Mouse (Mus musculus) gastrocnemius, adult 8-10 months (tissue): ENCODE measurements around the gene Alkbh2. TPM values are rescaled to one million over a fixed set of nuclear protein-coding genes. Genes with fewer than 3 reads are reported as not detected.

ENCODE experiments used
- DNase-seq, 2 experiments: peaks; one replicate each; pipeline ENCODE4 v3.0.0; 2022; ENCODE audit warnings: low spot score in 2 of 2
- total RNA-seq, 4 experiments: library from RNA; stranded (reverse); gene quantifications; 2 replicates each; pipeline ENCODE4 v1.2.4; 2022

Gene Alkbh2
- total RNA-seq, result 1 to 10 TPM in 1 of 4 experiments, under 1 TPM in 2, not detected in 1; 0.67 to 1.2 (median 0.94) TPM

DNA sequence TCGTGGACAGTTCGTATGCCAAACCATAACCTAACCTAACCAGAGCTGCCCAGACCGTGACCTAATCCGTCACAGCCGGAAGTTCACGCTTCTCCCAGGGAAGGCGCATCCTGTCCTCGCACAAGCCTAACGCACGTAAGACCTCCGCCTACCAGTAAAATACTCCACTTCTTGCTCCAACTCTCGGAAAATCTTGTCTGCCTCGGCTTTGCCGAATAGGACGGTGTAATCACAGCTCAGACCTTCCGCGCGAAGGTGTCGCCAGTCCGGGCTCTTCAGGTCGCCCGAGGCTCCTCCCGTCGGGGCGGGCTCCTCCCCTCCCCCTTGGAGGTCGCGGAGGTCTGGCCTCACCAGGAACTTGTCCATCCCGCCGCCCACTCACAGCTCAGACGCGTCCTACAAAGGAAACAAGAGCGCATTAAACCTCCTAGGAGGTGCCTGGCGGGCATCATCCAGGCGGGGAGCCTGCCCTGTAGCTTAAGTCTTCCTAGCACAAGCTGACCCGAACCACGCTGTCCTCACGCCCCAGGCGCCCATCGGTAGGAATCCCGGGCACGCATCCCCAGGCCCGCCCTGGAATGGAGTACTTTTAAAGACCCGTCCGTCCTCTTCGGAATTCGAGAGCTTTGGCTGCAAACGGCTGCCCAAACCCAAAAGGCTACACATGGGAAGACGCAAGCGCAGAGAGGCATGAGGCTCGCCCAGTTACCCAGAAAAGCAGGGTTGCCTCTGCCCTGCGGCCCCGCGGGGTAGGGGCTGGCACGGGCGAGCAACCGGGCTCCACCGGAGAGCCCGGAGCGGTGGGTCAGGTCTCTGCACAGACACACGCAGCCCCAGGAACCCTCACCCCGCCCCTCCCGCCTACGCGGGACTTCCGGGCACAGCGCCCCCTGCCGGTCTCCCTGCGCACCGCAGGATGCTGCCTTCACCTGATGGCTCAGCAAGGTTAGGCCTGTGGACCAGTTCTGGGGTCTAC, at the start of gene Alkbh2:
TSS of gene Alkbh2 (minus strand) at position 845 of the 976 bp plus-strand sequence.
- DNase-seq, result peak; percentile 57 to 67

DNA sequence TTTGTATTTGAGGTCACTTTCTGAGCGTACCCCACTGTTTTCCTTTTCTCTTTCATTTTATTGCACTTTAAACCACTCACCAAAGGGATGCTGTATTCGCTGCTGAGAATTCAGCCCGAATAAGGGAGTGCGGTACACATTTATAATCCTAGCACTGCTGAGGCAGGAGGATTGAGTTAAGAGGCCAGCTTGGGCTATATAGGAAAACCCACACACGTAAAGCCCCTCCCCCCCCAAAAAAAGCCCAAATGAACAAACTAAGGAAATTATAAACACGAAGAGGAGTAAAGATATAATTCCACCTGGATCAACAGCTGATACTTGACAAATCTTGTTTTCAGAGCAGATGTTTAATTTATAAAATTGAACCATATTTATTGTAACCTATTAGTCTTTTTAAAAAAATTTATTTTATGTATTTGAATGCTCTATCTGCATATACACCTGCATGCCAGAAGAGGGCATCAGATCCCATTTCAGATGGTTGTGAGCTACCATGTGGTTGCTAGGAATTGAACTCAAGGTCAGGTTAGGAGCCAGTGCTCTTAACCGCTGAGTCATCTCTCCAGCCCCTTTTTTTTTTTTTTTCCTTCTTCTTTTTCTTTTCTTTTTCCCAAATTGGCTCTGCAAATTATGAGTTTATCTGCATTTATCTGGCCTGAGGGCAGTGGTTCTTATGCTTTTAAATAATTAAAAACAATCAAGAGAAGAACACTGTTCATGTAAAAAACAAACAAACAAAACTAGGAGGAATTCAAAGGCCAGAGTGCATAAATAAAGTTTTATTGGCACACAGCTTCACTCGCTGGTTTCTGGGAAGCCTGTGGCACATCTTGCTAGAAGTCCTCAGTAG, 48.8 kb upstream of the Alkbh2 start:
- no peak for DNase-seq

DNA sequence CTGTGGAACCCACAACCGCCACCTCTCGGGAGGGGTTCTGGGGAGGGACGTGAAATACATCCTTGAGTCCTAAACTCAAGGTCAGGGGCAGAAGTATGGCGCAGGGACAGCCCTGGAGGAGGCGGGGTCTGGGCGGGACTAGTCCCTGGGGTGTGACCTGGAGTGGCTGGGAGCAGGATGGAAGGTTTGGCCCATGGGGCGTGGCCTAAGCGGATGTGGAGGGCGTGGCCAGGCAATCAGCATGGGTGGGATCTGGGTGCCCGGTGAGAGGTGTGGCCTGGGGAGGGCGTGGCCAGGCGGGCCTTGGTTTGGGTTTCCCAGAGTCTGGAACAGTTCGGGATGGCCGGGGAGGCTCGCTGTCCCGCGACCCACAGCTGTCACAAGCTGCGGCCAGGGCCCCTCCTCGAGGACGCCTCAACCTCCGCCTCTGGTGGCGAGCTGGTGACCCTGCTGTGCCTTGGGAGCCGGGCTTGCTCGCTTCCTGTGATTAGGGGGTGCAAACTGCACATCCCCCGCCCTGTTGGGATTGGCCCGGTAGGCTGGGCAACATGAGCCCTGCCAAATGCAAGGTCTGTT, 47.7 kb upstream of the Alkbh2 start:
- DNase-seq, result peak; percentile 94 to 95

DNA sequence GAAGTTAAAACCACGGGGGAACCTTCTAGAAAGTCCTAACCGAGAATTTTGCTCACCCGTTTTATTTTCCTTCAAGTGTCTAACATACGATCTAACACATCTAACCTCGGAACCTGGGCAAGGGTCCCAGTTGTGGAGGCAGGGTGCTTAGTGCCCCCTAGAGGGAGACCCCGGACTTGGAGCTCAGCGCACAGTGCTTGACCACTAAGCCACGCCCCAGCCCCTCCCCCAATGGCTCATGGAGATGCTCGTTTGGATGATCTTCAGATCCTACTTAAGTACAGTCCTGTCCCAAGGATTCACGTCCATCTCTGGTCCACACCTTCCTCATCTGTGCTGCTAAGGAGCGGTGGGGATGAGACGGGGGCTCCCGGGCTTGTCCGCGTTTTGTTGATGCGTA, 46.6 kb upstream of the Alkbh2 start:
- peak in 1 of 2 experiments; percentile 53 for DNase-seq

DNA sequence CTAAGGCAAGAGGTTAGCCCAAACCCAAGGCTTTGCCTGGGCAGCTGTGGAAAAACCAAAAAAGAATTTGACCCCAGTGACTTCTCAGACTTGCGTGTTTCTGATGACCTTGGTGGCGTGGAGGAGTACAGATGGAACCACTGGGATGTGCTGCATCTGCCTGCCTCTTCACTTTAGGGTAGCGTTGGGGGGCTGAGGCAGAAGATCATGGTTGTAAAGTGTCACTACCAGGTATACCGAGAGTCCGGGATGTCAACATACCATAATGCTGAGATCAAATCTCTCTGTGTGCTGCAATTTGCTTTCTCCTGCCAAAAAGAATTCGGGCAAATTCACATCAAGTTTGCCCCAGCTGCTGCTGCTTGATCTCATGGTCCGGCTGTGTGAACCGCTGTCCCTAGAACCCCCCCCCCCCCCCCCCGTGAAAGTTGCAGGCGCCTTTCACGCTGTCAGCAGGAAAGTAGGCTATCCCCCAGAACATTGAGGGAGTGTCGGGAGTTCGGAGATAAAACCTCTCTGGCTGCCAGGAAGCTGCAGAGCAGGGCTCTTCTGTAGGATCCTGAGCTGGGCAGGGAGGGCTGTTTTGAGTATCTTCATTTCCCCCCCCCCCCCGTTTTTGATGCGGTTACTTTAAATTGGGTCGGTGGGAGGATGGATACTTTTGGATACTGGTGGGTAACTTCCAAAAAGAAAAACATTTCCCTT, 46.0 kb upstream of the Alkbh2 start:
- no peak for DNase-seq

DNA sequence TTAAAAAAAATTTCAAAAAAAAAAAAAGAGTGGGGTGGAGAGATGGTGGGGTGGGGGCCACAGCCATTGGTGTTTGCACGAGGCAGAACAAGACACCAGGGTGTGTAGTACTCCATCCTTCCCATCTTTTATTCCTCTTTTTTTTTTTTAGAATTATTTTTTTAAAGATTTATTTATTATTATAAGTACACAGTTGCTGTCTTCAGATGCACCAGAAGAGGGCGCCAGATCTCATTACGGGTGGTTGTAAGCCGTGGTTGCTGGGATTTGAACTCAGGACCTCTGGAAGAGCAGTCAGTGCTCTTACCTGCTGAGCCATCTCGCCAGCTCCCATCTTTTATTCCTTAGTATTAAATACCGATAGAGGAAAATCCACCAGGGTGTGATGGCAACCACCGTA, 45.4 kb upstream of the Alkbh2 start:
- DNase-seq, result no peak

DNA sequence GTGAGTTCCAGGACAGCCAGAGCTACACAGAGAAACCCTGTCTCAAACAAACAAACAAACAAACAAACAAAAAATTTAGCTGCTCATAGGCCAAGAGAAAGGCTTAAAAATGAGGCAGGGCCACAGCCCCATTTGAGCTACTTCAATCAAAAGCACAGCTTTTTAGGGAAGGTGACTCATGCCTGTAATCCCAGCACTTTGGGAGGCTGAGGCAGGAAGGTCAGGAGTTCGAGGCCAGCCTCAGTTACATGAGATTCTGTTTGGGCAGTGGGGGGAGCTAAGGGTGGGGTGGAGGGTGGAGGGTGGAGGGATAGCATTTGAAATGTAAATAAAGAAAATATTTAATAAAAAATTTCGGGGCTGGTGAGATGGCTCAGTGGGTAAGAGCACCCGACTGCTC, 44.9 kb upstream of the Alkbh2 start:
- DNase-seq, result no peak

DNA sequence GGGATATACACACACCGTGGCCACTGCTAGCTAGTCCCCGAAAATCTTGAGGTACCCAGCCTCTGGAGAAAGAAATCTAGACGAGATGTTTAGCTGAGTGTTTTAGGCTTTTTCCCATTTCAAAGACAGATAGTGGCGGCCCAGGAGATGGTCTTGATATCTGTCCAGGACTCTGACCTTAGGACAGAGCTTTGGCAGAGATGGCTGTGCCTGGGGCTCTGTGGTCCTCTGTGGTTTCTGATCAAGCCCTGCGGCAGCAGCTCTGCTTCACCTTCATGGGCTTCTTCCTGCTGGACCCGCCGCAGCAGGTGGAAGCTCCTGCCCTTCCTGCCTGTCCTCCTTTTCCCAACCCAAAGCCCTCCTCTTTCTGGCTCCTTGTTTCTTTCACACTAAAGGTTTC, 42.3 kb upstream of the Alkbh2 start:
- DNase-seq, result no peak

DNA sequence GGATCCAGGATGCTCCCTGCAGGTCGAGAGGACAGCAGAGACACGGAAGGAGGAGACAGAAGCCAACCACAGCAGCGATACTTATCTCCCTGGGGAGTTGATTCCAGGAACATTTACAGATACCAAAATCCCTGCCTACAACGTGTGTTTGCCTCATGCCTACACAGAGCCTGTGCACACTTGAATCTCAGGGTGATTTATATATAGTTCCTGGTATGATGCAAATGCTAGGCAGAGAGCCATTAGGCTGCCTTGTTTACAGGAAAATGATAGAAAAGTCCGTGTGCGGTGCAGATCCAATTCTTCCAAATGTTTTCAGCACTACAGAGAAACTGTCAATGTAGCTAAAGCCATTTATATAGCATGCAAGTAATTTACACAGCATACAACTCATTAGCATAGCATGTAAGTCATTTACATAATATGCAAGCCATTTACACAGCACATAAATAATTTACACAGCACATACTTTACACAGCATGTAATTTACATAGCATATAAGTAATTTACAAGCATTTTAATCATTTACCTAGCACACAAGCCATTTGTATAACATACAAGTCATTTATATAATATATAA, 35.2 kb upstream of the Alkbh2 start:
- no peak for DNase-seq

DNA sequence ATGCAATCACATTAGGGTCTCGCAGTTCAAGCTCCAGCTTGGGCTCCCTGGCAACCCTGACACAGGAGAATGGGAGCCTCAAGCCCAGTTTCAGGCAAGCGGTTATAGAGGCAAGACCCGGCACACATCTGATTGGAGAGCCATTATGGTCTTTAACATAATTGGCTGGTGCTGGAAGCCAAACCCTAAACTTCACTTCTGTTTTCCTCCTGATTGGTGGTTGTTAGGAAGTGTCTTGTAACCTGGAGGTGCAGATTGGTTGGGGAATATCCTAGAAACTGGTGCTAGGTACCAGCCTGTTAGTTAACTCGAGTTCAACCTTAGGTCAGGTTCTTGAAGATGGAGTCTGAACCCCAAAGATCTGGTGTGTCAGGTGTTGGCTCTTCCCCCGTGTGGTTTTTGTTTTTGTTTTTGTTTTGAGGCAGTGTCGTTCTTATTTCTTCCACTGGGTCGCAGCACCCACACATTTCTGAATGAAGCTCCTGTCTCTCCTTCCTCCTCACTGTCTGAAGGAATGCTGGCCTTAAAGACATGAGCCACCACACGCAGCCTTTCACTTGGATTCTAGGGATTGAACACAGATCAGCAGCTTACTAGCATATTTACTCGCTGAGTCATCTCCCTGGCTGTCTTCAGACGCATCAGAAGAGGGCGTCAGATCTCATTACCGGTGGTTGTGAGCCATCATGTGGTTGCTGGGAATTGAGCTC, 34.2 kb upstream of the Alkbh2 start:
- no peak for DNase-seq

DNA sequence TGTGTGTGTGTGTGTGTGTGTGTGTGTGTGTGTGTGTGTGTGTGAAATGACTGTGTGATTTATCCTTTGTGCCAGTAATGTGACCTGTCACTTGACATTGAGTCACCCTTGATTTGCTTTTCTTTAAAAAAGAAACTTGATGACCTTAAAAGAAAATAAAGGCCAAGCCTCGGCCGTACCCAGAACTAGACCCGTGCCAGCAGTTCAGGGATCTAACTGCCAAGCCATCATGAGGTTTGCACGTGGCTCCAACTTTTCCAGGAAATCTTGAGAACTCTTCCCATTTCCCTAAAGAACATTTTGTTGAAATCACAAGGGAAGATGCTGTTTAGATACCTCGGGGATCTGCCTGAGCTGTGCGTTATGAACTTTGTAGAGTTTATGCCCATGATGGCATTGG, 33.4 kb upstream of the Alkbh2 start:
- DNase-seq, result no peak

DNA sequence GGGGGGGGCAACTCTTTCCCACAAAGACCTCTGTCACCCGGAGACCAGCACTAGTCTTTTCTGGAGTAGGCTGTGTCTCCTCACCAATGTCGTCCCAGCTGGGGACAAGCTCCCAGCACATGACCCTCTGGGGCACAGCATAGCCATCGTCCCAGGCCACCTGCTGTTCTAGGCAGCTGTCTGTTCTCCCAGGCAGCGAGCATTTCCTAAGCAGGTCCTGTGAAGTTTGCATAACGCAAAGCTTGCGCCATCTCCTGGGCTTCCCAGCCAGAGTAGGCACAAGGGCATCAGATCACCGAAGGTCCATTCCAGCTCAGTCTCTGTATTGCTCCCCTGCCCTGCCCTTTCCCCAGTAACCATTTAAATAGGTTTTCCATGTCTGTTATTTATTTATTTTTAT, 29.2 kb upstream of the Alkbh2 start:
- DNase-seq, result no peak

DNA sequence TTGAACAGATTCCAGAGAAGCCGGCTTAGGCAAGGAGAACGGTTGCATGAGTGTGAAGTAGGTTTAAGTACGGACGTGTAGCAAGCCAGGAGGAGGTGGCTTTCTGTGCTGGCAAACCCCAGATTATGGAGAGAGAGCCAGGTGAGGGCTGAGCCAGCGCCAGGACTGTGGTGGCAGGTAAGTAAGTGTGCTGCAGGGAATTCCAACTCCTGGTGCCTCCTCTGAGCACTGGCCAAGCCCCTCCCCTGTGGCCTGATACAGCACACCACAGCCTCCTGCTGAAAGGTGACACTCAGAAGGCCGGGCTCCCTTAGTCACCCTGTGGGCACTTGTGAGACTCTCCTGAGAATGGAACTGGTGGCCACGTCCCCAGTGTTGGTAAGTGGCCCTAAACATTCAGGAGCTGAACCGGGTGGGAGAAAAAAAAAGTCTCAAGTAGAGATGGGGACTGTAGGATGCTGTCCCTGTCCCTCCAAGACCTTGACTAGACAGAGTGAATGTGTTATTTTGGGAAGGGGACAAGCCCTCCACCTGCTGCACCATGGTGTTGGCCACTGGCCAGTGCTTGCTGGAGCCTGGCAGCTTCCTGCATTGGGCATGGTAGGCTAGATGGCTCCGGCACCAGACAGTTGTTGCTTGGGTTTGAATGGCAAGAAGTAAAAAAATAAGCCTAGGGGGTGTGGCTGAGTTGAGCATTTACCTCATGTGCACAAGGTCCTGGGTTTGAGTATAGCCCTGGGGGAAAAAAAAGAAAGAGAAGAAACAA, 27.3 kb upstream of the Alkbh2 start:
- DNase-seq, result peak; percentile 63 to 77

DNA sequence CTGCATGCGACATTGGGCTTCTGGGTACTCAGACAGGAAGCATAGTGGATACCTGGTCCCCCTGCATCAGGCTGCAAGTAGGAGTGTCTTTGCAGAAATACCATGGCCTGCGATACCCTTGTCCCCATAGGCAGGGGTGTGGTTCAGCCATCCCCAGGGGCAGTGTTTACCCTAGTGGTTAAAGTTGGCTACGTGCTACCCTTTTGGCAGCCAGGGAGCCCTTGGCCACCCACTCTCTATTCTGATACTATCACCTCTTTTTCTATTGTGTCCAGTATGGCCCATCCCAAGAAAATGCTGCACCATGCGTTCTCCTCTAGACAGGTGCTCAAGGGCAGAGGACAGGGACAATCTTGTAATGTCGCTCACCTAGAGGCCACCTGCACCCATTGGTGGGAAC, 26.7 kb upstream of the Alkbh2 start:
- DNase-seq, result no peak

DNA sequence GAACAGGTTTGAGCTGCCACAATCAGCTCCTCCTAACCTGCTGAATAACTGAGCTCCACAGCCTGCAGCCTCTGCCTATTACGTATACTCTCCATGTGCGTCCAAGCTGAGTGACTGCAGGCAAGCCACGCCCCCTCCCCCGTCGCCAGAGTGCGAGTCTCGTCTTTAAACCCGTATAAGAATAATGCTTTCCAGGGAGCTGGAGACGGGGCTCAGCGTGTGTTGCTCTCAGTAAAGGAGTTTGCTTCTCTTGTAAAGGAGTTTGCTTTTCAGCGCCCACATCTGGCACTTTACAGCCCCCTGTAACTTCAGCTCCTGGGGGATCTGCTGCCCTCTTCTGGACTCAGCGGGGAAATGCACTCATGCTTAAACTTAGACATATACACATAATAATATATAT, 25.5 kb upstream of the Alkbh2 start:
- no peak for DNase-seq

DNA sequence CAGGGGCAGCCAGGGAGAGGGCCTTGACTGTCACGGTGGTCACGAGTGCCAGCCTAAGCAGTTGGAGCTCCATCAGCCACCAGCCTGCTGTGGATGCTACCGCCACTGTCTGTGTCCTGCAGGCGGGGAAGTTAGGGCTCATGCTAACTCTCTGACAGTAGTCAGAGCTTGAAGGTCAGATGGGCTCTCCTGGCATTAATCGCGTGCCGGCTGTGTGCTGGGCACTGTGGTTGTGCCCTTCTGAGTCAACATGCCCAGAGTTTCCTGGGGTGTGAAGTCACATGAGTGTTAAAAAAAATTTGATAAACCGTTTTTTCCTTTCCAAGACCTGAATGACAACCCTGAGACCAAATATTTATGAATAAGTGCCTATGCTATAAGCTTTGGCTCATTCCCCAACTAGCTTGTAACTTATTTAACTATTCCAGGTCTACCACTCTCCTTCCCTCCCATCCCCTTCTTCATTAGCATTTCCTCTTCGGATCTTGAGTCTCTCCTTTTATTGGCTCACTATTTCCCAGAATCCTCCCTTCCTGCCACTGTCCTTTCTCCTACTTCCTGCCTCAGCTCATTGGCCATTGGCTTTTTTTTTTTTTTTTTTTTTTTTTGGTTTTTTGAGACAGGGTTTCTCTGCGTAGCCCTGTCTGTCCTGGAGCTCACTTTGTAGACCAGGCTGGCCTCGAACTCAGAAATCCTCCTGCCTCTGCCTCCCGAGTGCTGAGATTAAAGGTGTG, 24.5 kb upstream of the Alkbh2 start:
- DNase-seq, result no peak

DNA sequence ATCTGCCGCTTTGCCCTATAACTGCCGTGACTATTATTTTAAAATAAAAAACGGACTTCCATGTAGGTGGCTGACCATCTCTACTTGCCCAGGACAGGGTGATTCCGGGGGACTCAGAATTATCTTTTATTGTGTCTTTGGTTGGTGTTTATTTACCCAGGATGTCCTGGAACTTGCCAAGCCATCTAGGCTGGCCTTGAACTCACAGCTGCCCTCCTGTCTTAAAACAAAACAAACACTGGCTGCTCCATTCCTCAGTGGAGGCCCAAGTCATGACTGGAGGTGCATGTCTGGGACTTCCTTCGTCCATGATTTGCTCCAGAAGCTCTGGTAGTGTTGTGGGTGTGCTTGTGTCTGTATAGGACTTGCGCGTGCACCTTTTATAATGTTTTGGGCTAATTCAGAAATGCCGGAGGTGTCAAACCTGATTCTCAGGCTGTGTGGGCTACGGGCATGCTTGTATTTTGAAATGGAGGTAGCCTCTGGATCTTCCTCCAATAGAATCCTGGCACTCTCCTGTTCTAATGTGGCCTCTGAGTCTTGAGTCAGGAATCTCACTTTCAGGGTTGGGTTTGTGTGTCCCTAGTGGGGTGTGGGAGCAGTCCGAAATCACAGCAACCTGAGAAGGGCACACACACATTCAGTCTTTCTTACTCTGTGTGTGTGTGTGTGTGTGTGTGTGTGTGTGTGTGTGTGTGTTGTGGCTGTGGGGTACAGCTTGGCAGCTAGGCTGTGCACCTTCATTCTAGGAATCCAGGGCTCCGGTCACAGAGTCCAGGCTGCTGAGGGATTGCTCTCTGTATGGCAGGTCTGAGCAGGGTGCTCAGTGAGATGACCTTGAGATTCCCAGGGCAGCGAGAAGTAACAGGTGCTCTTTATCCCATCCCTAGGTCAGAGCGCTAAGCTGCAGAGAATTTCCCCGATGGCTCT, 19.3 kb upstream of the Alkbh2 start:
- DNase-seq, result peak; percentile 33 to 42
